Mouse (Mus musculus): ENCODE data around the gene Pxt1. TPM values are rescaled to one million over a fixed set of nuclear protein-coding genes. Genes with fewer than 3 reads are reported as not detected.
A peak's percentile ranks its signal among the peaks of the same experiment; 100 is the strongest.

Gene Pxt1
- total and polyA plus RNA-seq, 2 experiments from 2014 or later, result 0.15 to 0.49 TPM

- Histone ChIP-seq H3K9me3 (ENCODE audit: low read length) (peaks cover 3% of the 10 kb centered on the region; the same call in 1 of the 2 replicates), H3K4me1 (ENCODE audit: insufficient read depth, low read length) (no peaks in the 10 kb centered on the region), H3K27ac (ENCODE audit: low read depth, low read length) (no peak overlapping the region), H3K36me3 (ENCODE audit: insufficient read depth, low read length) (no peaks in the 10 kb centered on the region), H3K4me2 (ENCODE audit: low read depth, low read length, poor library complexity, severe bottlenecking) (no peak overlapping the region), H3K4me3 (ENCODE audit: low read depth, low read length) (no peak overlapping the region), H3K9ac (replicated peaks; ENCODE audit: low read length, poor library complexity, severe bottlenecking) (no peak overlapping the region), H3K27me3 (ENCODE audit: insufficient read depth, low read length) (no peaks in the 10 kb centered on the region)
- WGBS, result 90% methylated on average over 7 of the region's 7 CpGs
- no peak for TF ChIP-seq CTCF (IDR thresholded peaks at IDR 0.05)
- ATAC-seq (ENCODE audit: low FRiP score), result no peak
- no peak for DNase-seq (ENCODE audit: low spot score)
Observed at GRCm38 (mm10) chr17:28944481-28944880, 841 bp upstream of the Pxt1 start.

DNA sequence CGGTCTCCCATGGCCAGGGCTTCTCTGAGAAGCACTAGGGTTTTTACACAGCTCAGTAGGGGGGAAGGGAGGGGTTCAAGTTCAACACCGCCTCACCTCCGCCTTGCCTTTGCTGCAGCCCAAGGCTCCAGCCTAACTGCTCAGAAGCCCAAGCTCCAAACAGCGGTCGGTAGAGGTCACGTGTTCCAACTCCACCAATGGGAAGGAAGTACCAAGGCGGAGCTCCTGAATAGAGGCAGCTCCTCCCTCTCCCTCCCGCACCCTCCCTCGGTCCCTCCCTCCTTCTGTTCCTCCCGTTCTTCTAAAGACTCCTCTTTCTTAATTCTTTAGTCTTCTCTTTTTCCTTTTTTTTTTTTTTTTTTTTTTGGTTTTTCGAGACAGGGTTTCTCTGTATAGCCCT is 1.5 kb downstream of the Pxt1 start:
- TF ChIP-seq CTCF (IDR thresholded peaks at IDR 0.05), result no peak
- 77% methylated on average over 10 of the region's 11 CpGs for WGBS
- ATAC-seq (ENCODE audit: low FRiP score), result no peak

DNA sequence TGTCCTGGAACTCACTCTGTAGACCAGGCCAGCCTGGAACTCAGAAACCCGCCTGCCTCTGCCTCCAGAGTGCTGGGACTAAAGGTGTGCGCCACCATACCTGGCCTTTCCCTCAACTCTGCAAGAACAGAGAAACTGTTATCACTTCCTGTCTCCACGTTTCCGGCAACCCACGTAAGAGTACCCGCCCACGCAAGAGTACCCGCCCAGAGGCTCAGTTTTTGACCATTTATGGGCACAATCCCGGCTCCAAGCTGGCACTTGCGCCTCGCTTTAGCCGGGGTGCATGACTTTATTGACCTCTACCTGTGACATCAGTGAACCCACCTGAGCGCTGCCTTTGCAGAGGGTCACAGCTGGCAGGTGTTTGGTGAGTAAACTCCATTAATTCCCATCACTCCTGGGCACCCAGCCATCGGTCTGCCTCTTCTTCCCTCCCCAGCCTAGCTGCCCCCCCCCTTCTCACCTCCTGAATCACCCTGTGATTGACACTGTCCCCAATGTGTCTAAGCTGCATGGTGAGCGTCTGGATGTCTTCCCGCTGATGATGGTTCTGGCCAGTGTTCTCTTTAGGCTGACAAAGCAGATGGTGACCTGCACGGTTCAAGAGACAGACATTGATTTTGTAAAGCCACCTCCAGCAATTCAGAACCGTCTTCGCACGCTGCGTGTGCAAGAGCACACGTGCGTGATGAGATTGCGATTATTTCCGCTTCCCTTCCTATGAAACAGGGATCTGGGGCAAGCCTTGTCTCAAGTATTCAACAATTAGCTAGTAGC is 2.7 kb downstream of the Pxt1 start:
- H3K27ac ChIP-seq (ENCODE audit: low read depth, low read length), result no peak overlapping the region
- no peaks in the 10 kb centered on the region for H3K36me3 ChIP-seq (ENCODE audit: insufficient read depth, low read length)
- H3K9me3 ChIP-seq (ENCODE audit: low read length), result no peaks in the 10 kb centered on the region
- peak; percentile 73 for DNase-seq (ENCODE audit: low spot score)
- H3K9ac ChIP-seq (replicated peaks; ENCODE audit: low read length, poor library complexity, severe bottlenecking), result no peak overlapping the region
- no peak for TF ChIP-seq CTCF (IDR thresholded peaks at IDR 0.05)
- no peak overlapping the region for H3K4me2 ChIP-seq (ENCODE audit: low read depth, low read length, poor library complexity, severe bottlenecking)
- 89% methylated on average over 25 of the region's 25 CpGs for WGBS
- ATAC-seq (ENCODE audit: low FRiP score), result no peak
- no peaks in the 10 kb centered on the region for H3K27me3 ChIP-seq (ENCODE audit: insufficient read depth, low read length)
- no peaks in the 10 kb centered on the region for H3K4me1 ChIP-seq (ENCODE audit: insufficient read depth, low read length)
- no peak overlapping the region for H3K4me3 ChIP-seq (ENCODE audit: low read depth, low read length)

More for the DNA sequence above, 1.5 kb downstream of the Pxt1 start:
- no peak for DNase-seq (ENCODE audit: low spot score)
- H3K4me1 ChIP-seq (ENCODE audit: insufficient read depth, low read length), result no peaks in the 10 kb centered on the region
- H3K27me3 ChIP-seq (ENCODE audit: insufficient read depth, low read length), result no peaks in the 10 kb centered on the region
- no peak overlapping the region for H3K4me2 ChIP-seq (ENCODE audit: low read depth, low read length, poor library complexity, severe bottlenecking)
- no peak overlapping the region for H3K4me3 ChIP-seq (ENCODE audit: low read depth, low read length)
- no peak overlapping the region for H3K9ac ChIP-seq (replicated peaks; ENCODE audit: low read length, poor library complexity, severe bottlenecking)
- no peaks in the 10 kb centered on the region for H3K9me3 ChIP-seq (ENCODE audit: low read length)
- no peaks in the 10 kb centered on the region for H3K36me3 ChIP-seq (ENCODE audit: insufficient read depth, low read length)
- H3K27ac ChIP-seq (ENCODE audit: low read depth, low read length), result no peak overlapping the region

DNA sequence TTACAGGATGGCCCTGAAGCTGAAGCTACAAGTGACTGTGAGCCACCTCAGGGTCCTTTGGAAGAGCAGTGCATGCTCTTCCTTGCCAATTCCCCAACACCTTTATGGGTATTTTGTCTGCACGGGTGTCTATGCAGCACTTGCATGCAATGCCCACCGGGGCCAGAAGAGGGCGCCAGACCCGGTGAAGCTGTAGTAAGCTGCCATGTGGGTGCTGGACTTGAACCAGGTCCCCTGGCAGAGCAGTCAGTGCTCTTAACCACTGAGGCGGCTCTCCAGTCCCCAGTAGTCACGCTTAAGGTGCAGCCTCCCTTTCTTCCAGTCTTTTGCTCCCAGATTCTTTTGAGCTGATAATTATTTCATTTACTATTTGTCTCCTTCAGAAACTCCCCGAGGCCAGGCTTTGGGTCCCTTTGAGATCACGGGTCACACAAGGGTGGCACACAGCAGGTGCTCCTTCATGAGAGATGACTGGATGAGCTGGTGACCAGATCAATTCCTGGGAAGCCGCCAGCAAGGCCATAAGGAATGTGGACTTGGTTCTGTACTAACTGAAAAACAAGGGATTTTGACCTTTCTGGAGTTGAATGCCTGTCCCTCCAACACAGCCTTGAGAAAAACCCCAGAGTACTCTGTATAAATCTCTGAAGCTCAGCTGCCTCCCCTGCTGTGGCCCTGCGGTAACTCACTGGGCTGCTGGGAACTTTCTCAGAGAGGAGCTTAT is 6.9 kb downstream of the Pxt1 start:
- no peak overlapping the region for H3K9ac ChIP-seq (replicated peaks; ENCODE audit: low read length, poor library complexity, severe bottlenecking)
- no peaks in the 10 kb centered on the region for H3K9me3 ChIP-seq (ENCODE audit: low read length)
- peak; percentile 45 for TF ChIP-seq CTCF (IDR thresholded peaks at IDR 0.05)
- H3K36me3 ChIP-seq (ENCODE audit: insufficient read depth, low read length), result no peaks in the 10 kb centered on the region
- H3K27me3 ChIP-seq (ENCODE audit: insufficient read depth, low read length), result no peaks in the 10 kb centered on the region
- no peak for DNase-seq (ENCODE audit: low spot score)
- H3K27ac ChIP-seq (ENCODE audit: low read depth, low read length), result no peak overlapping the region
- no peak overlapping the region for H3K4me3 ChIP-seq (ENCODE audit: low read depth, low read length)
- no peaks in the 10 kb centered on the region for H3K4me1 ChIP-seq (ENCODE audit: insufficient read depth, low read length)
- H3K4me2 ChIP-seq (ENCODE audit: low read depth, low read length, poor library complexity, severe bottlenecking), result no peak overlapping the region
- ATAC-seq (ENCODE audit: low FRiP score), result no peak
- 77% methylated on average over 10 of the region's 10 CpGs for WGBS

DNA sequence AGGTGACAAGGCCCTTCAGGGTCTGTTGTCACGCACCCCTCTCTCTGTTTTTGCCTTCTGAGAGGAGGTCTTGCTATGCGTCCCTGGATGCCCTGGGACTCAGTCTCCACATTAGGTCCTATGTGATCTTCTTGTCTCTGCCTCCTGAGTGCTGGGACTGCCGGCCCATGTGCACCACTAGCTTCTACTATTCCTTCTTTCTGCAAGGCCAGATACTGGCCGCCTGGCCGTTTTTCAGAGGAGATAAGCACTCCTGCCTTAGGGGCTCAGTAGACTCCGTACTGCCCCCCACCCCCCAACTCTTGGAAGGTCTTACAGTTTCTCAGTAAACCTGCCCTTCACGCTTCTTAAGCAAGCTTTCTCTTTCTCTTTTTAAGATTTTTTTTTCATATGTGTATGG is 7.5 kb downstream of the Pxt1 start:
- H3K4me1 ChIP-seq (ENCODE audit: insufficient read depth, low read length), result no peaks in the 10 kb centered on the region
- ATAC-seq (ENCODE audit: low FRiP score) (no peak), DNase-seq (ENCODE audit: low spot score) (no peak)
- H3K4me3 ChIP-seq (ENCODE audit: low read depth, low read length), result no peak overlapping the region
- no peaks in the 10 kb centered on the region for H3K36me3 ChIP-seq (ENCODE audit: insufficient read depth, low read length)
- 91% methylated on average over 7 of the region's 7 CpGs for WGBS
- H3K9me3 ChIP-seq (ENCODE audit: low read length), result no peaks in the 10 kb centered on the region
- no peak overlapping the region for H3K27ac ChIP-seq (ENCODE audit: low read depth, low read length)
- H3K27me3 ChIP-seq (ENCODE audit: insufficient read depth, low read length), result no peaks in the 10 kb centered on the region
- no peak overlapping the region for H3K4me2 ChIP-seq (ENCODE audit: low read depth, low read length, poor library complexity, severe bottlenecking)
- no peak overlapping the region for H3K9ac ChIP-seq (replicated peaks; ENCODE audit: low read length, poor library complexity, severe bottlenecking)
- TF ChIP-seq CTCF (IDR thresholded peaks at IDR 0.05), result no peak

Data from midbrain, postnatal 0 days (tissue).